Mouse (Mus musculus): ENCODE results near the gene Mybpc3.

- TF ChIP-seq CTCF (IDR thresholded peaks at IDR 0.05; ENCODE audit: borderline replicate concordance, insufficient read depth, low read depth, low read length) = no peak
- no peak for TF ChIP-seq POLR2A (IDR thresholded peaks at IDR 0.05; ENCODE audit: borderline replicate concordance, insufficient read depth, low read length)
Observed at GRCm38 (mm10) chr2:91081775-91082695, 35.9 kb upstream of the Mybpc3 start, which contains the start of gene Spi1.
